Mouse (Mus musculus): Measurements from ENCODE around the gene Cenpp. TPM values are rescaled to one million over a fixed set of nuclear protein-coding genes. Genes with fewer than 3 reads are reported as not detected.

The Cenpp gene
- polyA plus RNA-seq, 1 experiment from 2014 or later = 5.7 TPM

DNA sequence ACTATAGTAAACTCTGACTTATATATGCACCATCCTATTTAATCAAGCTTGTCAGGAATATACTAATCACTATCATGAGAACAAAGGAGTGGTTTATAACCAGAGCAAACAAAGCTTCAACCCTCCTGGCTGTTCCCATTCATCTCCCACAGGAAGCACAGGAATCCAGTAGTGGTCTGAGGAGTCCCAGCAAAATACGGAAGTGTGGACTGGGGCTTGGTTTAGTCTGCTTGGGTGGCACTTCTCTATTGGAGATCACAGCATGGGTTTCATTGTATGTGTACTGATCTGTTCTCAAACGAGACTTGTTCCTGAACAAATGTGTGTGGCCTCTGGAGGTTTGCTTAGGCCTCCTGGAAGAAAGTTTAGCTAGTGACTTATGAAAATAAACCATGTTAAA, 133.8 kb downstream of the Cenpp start:
- ATAC-seq = no peak
- WGBS = 36% methylated on average over 2 of the region's 2 CpGs
- Histone ChIP-seq H3K27ac (ENCODE audit: low read depth, low read length) (no peak overlapping the region), H3K4me2 (ENCODE audit: low read length) (no peak overlapping the region), H3K36me3 (ENCODE audit: control insufficient read depth, insufficient read depth, low read length) (no peaks in the 10 kb centered on the region), H3K9ac (ENCODE audit: low read depth, low read length) (no peak overlapping the region), H3K9me3 (ENCODE audit: control insufficient read depth, low read length) (no peaks in the 10 kb centered on the region), H3K4me1 (ENCODE audit: control insufficient read depth, insufficient read depth, low read depth, low read length) (no peaks in the 10 kb centered on the region), H3K27me3 (replicated peaks; ENCODE audit: control insufficient read depth, insufficient read depth, low read length) (no peaks in the 10 kb centered on the region), H3K4me3 (ENCODE audit: low read length) (no peak overlapping the region)

DNA sequence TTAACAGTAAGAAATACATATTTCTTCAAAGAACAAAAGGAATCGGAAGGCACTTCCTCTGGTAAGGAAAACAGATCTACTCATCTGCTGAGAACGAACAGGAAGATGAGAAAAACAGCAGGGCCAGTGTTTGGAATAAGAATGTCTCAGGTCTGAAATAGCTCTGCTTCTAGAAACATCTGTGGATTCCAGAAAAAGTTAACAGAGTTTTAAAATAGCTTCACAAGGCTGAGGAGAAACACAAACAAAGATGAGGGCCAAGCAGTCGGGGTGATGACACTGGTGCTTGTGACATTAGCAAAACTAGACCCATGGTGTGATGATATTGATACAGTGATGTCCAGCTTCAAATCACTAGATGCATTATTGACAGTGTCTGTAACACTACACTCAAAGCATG, 145.4 kb downstream of the Cenpp start:
- H3K9me3 ChIP-seq (ENCODE audit: control insufficient read depth, low read length) = no peaks in the 10 kb centered on the region

DNA sequence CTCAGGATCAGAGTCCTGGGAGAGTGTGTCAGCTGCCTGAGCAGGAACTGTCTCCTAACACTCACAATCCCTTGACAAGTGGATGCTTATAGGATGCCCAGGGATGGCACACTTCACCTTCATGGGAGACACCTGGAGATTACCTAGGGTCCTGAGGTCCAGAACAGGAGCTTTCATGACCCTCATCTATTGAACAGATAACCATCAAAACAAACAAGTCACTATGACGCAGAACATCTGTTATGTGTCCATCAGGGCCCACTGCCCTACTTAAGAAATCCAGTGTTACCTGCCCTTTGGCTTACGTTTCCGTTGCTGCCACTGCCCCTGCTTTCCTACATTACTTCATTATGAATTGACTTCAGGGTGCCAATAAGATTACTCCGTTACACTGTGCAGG, 146.8 kb downstream of the Cenpp start:
- no peak for ATAC-seq
- H3K27me3 ChIP-seq (replicated peaks; ENCODE audit: control insufficient read depth, insufficient read depth, low read length) = no peaks in the 10 kb centered on the region
- WGBS = 90% methylated on average over 4 of the region's 4 CpGs
- H3K9ac ChIP-seq (ENCODE audit: low read depth, low read length) = no peak overlapping the region
- no peak overlapping the region for H3K27ac ChIP-seq (ENCODE audit: low read depth, low read length)
- H3K4me1 ChIP-seq (ENCODE audit: control insufficient read depth, insufficient read depth, low read depth, low read length) = no peaks in the 10 kb centered on the region
- H3K4me2 ChIP-seq (ENCODE audit: low read length) = no peak overlapping the region
- H3K36me3 ChIP-seq (ENCODE audit: control insufficient read depth, insufficient read depth, low read length) = no peaks in the 10 kb centered on the region
- no peaks in the 10 kb centered on the region for H3K9me3 ChIP-seq (ENCODE audit: control insufficient read depth, low read length)
- no peak overlapping the region for H3K4me3 ChIP-seq (ENCODE audit: low read length)

More for the DNA sequence above, 145.4 kb downstream of the Cenpp start:
- no peak overlapping the region for H3K27ac ChIP-seq (ENCODE audit: low read depth, low read length)
- 76% methylated on average over 3 of the region's 3 CpGs for WGBS
- no peak overlapping the region for H3K4me2 ChIP-seq (ENCODE audit: low read length)
- H3K27me3 ChIP-seq (replicated peaks; ENCODE audit: control insufficient read depth, insufficient read depth, low read length) = no peaks in the 10 kb centered on the region
- no peaks in the 10 kb centered on the region for H3K4me1 ChIP-seq (ENCODE audit: control insufficient read depth, insufficient read depth, low read depth, low read length)
- H3K4me3 ChIP-seq (ENCODE audit: low read length) = no peak overlapping the region
- no peaks in the 10 kb centered on the region for H3K36me3 ChIP-seq (ENCODE audit: control insufficient read depth, insufficient read depth, low read length)
- ATAC-seq = no peak
- no peak overlapping the region for H3K9ac ChIP-seq (ENCODE audit: low read depth, low read length)

DNA sequence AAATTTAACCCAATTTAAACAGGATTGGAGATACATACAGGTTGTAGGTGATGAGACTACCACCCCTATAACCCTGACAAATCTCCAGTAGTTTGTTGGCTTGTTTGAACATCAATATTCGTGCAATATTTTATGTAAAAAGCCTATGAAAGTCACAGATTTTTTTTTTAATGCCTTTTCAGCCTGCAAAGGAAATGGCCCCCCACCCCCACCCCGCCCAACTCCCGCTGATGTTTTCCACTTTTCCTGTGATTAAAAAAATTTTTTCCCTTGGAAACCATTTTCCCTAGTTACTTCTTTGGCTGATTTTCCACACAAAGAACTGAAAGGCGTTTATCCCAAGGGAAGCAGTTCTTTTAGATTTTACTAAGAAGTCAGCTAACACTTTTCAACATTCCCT, 148.1 kb downstream of the Cenpp start, which contains the start of gene Ecm2:
Gene Ecm2 (plus strand): TSS at position 301 of the 400 bp plus-strand sequence.
- no peaks in the 10 kb centered on the region for H3K4me1 ChIP-seq (ENCODE audit: control insufficient read depth, insufficient read depth, low read depth, low read length)
- no peak for ATAC-seq
- H3K27me3 ChIP-seq (replicated peaks; ENCODE audit: control insufficient read depth, insufficient read depth, low read length) = no peaks in the 10 kb centered on the region
- no peak within 1 kb of the TSS for H3K9ac ChIP-seq (ENCODE audit: low read depth, low read length)
- no peaks in the 10 kb centered on the region for H3K36me3 ChIP-seq (ENCODE audit: control insufficient read depth, insufficient read depth, low read length)
- H3K27ac ChIP-seq (ENCODE audit: low read depth, low read length) = no peak within 1 kb of the TSS
- H3K4me2 ChIP-seq (ENCODE audit: low read length) = no peak within 1 kb of the TSS
- WGBS = 44% methylated on average over 4 of the region's 4 CpGs
- H3K9me3 ChIP-seq (ENCODE audit: control insufficient read depth, low read length) = no peaks in the 10 kb centered on the region
- H3K4me3 ChIP-seq (ENCODE audit: low read length) = no peak within 1 kb of the TSS

DNA sequence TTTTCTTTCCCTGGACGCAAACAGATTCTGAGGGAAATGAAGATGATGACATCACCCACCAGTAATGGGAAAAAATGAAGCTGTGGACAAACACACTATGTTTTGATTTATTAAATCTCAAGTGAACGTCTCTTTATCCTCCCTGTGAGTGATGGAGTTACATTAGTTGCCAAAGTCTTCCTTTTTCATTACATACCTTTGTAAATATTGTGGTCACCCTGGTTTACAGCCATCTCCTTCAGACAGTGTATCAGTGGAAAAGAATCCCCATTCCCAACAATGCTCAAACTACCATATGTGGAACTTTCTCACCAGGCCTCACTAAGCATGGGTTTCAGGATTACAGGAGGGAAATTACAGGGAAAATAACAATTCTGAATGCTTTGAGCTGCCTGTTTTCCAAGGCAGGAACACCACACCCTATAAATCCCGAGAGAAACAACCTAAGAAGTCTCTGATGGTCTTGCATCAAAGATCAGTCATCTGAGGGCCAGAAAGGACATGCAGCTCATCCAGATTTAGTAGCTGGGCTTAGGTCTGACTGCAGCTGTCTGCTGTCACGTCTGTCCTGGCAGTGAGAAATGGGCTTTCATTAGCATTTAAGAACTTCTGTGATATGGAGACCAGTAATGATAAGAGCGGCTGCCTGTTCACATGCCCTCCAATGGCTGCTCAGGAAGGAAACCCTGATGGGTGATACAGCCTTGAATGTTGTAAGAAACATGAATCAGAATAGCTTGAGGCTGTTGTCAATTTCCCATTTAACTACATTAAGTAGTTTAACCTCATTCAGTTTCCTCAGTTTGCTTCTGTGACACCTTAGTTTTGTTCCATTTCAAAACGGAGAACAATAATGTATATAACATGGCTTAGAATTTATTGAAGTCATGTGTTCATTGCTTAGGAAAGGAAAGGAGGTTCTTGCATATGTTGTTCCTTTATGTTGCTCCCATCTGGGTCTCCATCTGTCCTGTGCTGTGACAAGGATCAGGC, 159.9 kb downstream of the Cenpp start, which contains the start of gene Tes3-ps:
Gene Tes3-ps (plus strand): TSS at position 943 of the 993 bp plus-strand sequence.
- Histone ChIP-seq H3K4me1 (ENCODE audit: control insufficient read depth, insufficient read depth, low read depth, low read length) (no peaks in the 10 kb centered on the region), H3K9ac (ENCODE audit: low read depth, low read length) (no peak within 1 kb of the TSS), H3K36me3 (ENCODE audit: control insufficient read depth, insufficient read depth, low read length) (no peaks in the 10 kb centered on the region), H3K4me3 (ENCODE audit: low read length) (no peak within 1 kb of the TSS), H3K27me3 (replicated peaks; ENCODE audit: control insufficient read depth, insufficient read depth, low read length) (no peaks in the 10 kb centered on the region), H3K27ac (ENCODE audit: low read depth, low read length) (no peak within 1 kb of the TSS), H3K9me3 (ENCODE audit: control insufficient read depth, low read length) (no peaks in the 10 kb centered on the region), H3K4me2 (ENCODE audit: low read length) (no peak within 1 kb of the TSS)
- ATAC-seq = no peak
- WGBS = 83% methylated on average over 6 of the region's 6 CpGs

DNA sequence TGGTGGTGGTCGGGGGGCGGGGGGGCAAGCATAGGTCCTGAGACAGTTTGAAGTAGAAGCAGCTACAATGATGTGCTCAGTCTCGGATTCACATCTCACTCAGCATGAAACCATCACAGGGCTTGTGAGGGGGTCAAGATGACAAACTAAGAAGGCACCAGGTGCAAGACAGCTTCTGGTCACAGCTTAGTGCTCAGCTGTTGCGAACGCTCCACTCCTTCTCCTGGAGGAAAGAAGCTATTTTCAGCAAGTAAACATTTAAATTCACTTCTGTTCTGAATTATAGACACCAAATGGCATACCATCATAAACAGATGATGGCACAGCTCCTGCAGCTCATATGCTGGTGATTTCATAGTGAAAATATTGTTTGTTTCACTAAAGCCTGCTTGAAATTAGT, 167.2 kb downstream of the Cenpp start:
- no peaks in the 10 kb centered on the region for H3K9me3 ChIP-seq (ENCODE audit: control insufficient read depth, low read length)
- ATAC-seq = no peak
- H3K9ac ChIP-seq (ENCODE audit: low read depth, low read length) = no peak overlapping the region
- no peak overlapping the region for H3K4me2 ChIP-seq (ENCODE audit: low read length)
- no peak overlapping the region for H3K4me3 ChIP-seq (ENCODE audit: low read length)
- H3K27ac ChIP-seq (ENCODE audit: low read depth, low read length) = no peak overlapping the region
- no peaks in the 10 kb centered on the region for H3K36me3 ChIP-seq (ENCODE audit: control insufficient read depth, insufficient read depth, low read length)
- 76% methylated on average over 5 of the region's 5 CpGs for WGBS
- H3K27me3 ChIP-seq (replicated peaks; ENCODE audit: control insufficient read depth, insufficient read depth, low read length) = no peaks in the 10 kb centered on the region
- H3K4me1 ChIP-seq (ENCODE audit: control insufficient read depth, insufficient read depth, low read depth, low read length) = no peaks in the 10 kb centered on the region

DNA sequence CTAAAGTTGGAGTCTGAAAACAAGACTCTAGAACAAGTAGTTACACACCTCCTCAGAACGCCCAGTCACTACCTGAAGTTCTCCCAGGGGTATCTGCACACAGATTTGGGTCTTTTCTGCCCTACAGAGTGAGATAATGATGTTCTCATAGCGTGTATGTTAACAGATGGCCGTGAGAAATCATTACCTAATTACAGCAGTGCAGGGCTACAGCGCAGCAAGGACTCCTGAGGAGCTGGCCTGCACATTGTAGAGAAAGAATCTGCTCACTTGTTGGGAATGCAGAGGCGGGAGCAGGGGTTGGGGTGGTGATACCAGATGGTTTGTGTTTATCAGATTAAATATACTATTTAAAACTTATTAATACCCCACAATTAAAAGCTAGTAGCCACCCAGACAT, 172.0 kb downstream of the Cenpp start:
- peak; percentile 84 for ATAC-seq
- Histone ChIP-seq H3K27ac (ENCODE audit: low read depth, low read length) (peak overlapping the region; percentile 25), H3K4me1 (ENCODE audit: control insufficient read depth, insufficient read depth, low read depth, low read length) (no peaks in the 10 kb centered on the region)

DNA sequence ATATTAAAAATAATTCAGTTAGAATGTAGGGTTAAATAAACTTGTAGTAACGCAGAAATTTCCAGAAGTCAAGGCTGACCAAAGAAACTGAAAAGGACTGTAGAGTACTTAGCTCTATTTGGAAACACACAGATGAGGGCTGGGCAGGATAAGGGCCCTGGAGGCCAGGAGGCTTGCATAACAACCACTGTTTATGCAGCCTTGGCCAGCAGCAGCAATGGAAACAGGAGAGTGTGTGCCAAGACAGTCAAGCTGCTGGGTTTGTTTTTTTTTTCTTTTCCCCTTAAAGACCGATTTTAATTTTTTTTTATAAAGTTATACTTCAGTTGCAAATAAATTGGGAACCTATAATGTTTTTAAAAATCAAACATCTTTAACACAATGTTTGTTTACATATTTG, 172.5 kb downstream of the Cenpp start:
- 69% methylated on average over 2 of the region's 2 CpGs for WGBS
- Histone ChIP-seq H3K27ac (ENCODE audit: low read depth, low read length) (no peak overlapping the region), H3K9ac (ENCODE audit: low read depth, low read length) (no peak overlapping the region), H3K9me3 (ENCODE audit: control insufficient read depth, low read length) (no peaks in the 10 kb centered on the region), H3K4me1 (ENCODE audit: control insufficient read depth, insufficient read depth, low read depth, low read length) (no peaks in the 10 kb centered on the region), H3K27me3 (replicated peaks; ENCODE audit: control insufficient read depth, insufficient read depth, low read length) (no peaks in the 10 kb centered on the region), H3K4me2 (ENCODE audit: low read length) (no peak overlapping the region), H3K36me3 (ENCODE audit: control insufficient read depth, insufficient read depth, low read length) (no peaks in the 10 kb centered on the region), H3K4me3 (ENCODE audit: low read length) (no peak overlapping the region)
- ATAC-seq = peak; percentile 80; the same call in 1 of the 2 replicates

More for the DNA sequence above, 172.0 kb downstream of the Cenpp start:
- Histone ChIP-seq H3K4me3 (ENCODE audit: low read length) (no peak overlapping the region), H3K9ac (ENCODE audit: low read depth, low read length) (no peak overlapping the region), H3K27me3 (replicated peaks; ENCODE audit: control insufficient read depth, insufficient read depth, low read length) (no peaks in the 10 kb centered on the region), H3K36me3 (ENCODE audit: control insufficient read depth, insufficient read depth, low read length) (no peaks in the 10 kb centered on the region), H3K9me3 (ENCODE audit: control insufficient read depth, low read length) (no peaks in the 10 kb centered on the region), H3K4me2 (ENCODE audit: low read length) (no peak overlapping the region)
- 40% methylated on average over 5 of the region's 5 CpGs for WGBS

DNA sequence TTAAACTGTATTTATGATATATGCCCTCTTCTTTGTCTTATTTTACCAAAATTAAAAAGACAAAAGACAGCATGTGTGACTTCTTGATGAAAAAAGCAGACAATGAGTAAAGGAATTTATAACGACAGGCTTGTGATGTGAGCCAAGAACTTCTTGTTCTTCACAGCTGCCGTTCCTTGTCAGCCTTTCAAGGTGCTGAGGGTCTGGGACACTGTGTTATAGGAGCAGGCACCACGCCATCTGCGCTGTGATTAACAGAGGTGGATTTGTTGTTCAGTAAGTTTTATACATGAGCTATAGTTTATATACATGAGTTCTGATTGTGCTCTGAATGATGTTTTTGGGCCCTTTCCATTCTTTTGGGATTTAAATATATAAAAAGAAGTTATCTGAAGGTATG, 173.2 kb downstream of the Cenpp start:
- no peaks in the 10 kb centered on the region for H3K36me3 ChIP-seq (ENCODE audit: control insufficient read depth, insufficient read depth, low read length)
- H3K27ac ChIP-seq (ENCODE audit: low read depth, low read length) = no peak overlapping the region
- ATAC-seq = no peak
- H3K9me3 ChIP-seq (ENCODE audit: control insufficient read depth, low read length) = no peaks in the 10 kb centered on the region
- no peaks in the 10 kb centered on the region for H3K4me1 ChIP-seq (ENCODE audit: control insufficient read depth, insufficient read depth, low read depth, low read length)
- no peak overlapping the region for H3K9ac ChIP-seq (ENCODE audit: low read depth, low read length)
- 75% methylated on average over 4 of the region's 4 CpGs for WGBS
- no peaks in the 10 kb centered on the region for H3K27me3 ChIP-seq (replicated peaks; ENCODE audit: control insufficient read depth, insufficient read depth, low read length)
- no peak overlapping the region for H3K4me3 ChIP-seq (ENCODE audit: low read length)
- H3K4me2 ChIP-seq (ENCODE audit: low read length) = no peak overlapping the region

Measured in hindbrain, embryonic 16.5 days (tissue).